Mouse (Mus musculus): ENCODE measurements around the gene Slc7a11. TPM values are rescaled to one million over a fixed set of nuclear protein-coding genes. Genes with fewer than 3 reads are reported as not detected.

The Slc7a11 gene
- polyA plus RNA-seq, 1 experiment from 2014 or later, result 2.7 TPM

DNA sequence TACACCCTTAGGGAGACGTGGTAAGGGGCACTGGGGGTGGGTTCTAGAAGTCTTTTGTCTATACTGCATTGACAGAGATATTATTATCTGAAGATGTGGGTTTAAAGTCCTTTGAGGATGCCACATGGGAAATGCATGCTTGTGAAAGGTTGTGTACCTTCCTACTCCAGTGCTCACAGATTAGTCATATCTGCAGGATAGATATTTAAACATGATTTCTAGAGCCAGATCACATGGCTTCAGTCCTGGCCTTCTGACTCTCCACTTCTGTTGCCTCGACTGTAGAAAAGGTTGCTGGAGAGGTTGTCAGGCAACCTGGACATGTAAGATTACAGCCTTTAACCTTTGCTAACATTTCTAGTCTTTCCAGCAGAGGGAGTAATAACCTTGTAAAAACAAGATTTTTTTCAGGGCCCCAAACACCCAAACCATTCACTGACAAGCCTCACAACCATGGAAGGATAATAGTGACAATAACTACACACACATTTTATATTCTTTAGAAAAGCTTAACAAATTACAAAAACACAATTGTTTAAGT lies 180.8 kb downstream of the Slc7a11 start:
- no peak overlapping the region for H3K4me3 ChIP-seq (ENCODE audit: low read depth, low read length)
- no peak for ATAC-seq
- no peak overlapping the region for H3K9ac ChIP-seq (ENCODE audit: low read depth, low read length)
- no peaks in the 10 kb centered on the region for H3K36me3 ChIP-seq (ENCODE audit: control insufficient read depth, insufficient read depth, low read length)
- no peaks in the 10 kb centered on the region for H3K9me3 ChIP-seq (replicated peaks; ENCODE audit: control insufficient read depth, low read length, poor library complexity, severe bottlenecking)
- H3K4me1 ChIP-seq (ENCODE audit: control insufficient read depth, insufficient read depth, low read length), result no peaks in the 10 kb centered on the region
- WGBS, result 51% methylated on average over 2 of the region's 2 CpGs
- no peak overlapping the region for H3K27ac ChIP-seq (ENCODE audit: low read length)
- H3K4me2 ChIP-seq (ENCODE audit: low read length), result no peak overlapping the region
- no peaks in the 10 kb centered on the region for H3K27me3 ChIP-seq (ENCODE audit: control insufficient read depth, insufficient read depth, low read depth, low read length)

DNA sequence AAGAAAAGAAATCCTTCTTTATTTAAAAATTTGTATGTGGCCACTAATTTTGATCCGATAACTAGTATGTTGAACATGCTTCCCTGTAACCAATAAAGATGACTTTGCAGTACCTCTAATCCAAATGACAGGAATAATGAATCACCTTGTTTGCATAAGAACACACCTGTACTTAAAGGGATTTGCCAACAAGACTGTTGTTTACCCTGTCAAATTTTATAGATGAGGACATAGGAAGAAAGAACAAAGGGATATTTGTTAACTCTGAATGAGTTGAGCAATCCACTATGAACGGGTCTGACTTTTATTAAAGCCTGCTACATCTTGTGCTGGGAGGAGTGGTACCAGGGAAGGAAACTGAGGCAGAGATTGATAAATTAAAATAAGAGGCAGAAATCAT lies 181.3 kb downstream of the Slc7a11 start:
- Histone ChIP-seq H3K4me3 (ENCODE audit: low read depth, low read length) (no peak overlapping the region), H3K27ac (ENCODE audit: low read length) (no peak overlapping the region), H3K27me3 (ENCODE audit: control insufficient read depth, insufficient read depth, low read depth, low read length) (no peaks in the 10 kb centered on the region), H3K4me2 (ENCODE audit: low read length) (no peak overlapping the region), H3K9me3 (replicated peaks; ENCODE audit: control insufficient read depth, low read length, poor library complexity, severe bottlenecking) (no peaks in the 10 kb centered on the region), H3K4me1 (ENCODE audit: control insufficient read depth, insufficient read depth, low read length) (no peaks in the 10 kb centered on the region), H3K36me3 (ENCODE audit: control insufficient read depth, insufficient read depth, low read length) (no peaks in the 10 kb centered on the region), H3K9ac (ENCODE audit: low read depth, low read length) (no peak overlapping the region)
- ATAC-seq, result no peak
- 80% methylated on average over 2 of the region's 2 CpGs for WGBS

DNA sequence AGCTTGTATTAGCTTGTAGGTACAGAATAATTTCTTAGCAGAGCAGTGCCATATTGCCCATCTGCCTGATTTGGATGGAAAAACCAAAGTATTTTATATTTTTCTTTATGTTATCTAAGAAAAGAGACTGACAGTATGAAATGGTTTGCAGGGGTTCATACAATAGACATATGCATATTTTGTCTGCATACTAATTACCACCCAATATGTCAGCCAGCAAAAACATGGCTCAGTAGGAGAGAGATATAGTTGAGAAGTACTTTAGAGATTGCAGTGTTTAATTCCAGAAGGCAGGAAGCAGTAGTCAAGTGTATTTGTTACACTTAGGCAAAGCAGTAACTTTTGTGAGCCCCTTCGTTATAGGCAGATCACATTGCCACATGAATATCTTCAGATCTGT lies 182.7 kb downstream of the Slc7a11 start:
- 97% methylated on average over 1 of the region's 1 CpGs for WGBS
- Histone ChIP-seq H3K4me1 (ENCODE audit: control insufficient read depth, insufficient read depth, low read length) (no peaks in the 10 kb centered on the region), H3K36me3 (ENCODE audit: control insufficient read depth, insufficient read depth, low read length) (no peaks in the 10 kb centered on the region), H3K9ac (ENCODE audit: low read depth, low read length) (no peak overlapping the region), H3K9me3 (replicated peaks; ENCODE audit: control insufficient read depth, low read length, poor library complexity, severe bottlenecking) (no peaks in the 10 kb centered on the region), H3K4me3 (ENCODE audit: low read depth, low read length) (no peak overlapping the region), H3K27me3 (ENCODE audit: control insufficient read depth, insufficient read depth, low read depth, low read length) (no peaks in the 10 kb centered on the region), H3K4me2 (ENCODE audit: low read length) (no peak overlapping the region), H3K27ac (ENCODE audit: low read length) (no peak overlapping the region)
- no peak for ATAC-seq

DNA sequence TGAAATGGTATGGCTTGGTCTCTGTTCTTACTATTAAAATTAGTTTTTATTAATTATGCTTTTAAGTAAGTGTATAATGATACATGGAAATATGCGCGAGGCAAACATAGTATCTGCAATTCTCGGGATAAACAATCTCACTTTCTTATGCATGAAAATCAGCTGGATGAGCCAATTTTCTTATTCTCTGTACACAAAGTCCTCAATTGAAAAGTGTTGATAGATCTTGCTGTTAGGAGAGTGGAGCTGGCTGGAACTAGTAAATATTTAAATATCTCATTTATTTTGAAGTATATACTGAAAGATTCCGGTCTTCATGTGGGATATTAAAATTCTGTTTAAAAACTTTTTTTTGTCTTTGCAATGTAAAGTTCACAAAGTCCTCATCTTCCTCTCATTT lies 184.6 kb downstream of the Slc7a11 start:
- Histone ChIP-seq H3K9ac (ENCODE audit: low read depth, low read length) (no peak overlapping the region), H3K4me3 (ENCODE audit: low read depth, low read length) (no peak overlapping the region), H3K9me3 (replicated peaks; ENCODE audit: control insufficient read depth, low read length, poor library complexity, severe bottlenecking) (no peaks in the 10 kb centered on the region), H3K4me2 (ENCODE audit: low read length) (no peak overlapping the region), H3K4me1 (ENCODE audit: control insufficient read depth, insufficient read depth, low read length) (no peaks in the 10 kb centered on the region), H3K36me3 (ENCODE audit: control insufficient read depth, insufficient read depth, low read length) (no peaks in the 10 kb centered on the region), H3K27ac (ENCODE audit: low read length) (no peak overlapping the region), H3K27me3 (ENCODE audit: control insufficient read depth, insufficient read depth, low read depth, low read length) (no peaks in the 10 kb centered on the region)
- ATAC-seq, result no peak
- 81% methylated on average over 4 of the region's 4 CpGs for WGBS

DNA sequence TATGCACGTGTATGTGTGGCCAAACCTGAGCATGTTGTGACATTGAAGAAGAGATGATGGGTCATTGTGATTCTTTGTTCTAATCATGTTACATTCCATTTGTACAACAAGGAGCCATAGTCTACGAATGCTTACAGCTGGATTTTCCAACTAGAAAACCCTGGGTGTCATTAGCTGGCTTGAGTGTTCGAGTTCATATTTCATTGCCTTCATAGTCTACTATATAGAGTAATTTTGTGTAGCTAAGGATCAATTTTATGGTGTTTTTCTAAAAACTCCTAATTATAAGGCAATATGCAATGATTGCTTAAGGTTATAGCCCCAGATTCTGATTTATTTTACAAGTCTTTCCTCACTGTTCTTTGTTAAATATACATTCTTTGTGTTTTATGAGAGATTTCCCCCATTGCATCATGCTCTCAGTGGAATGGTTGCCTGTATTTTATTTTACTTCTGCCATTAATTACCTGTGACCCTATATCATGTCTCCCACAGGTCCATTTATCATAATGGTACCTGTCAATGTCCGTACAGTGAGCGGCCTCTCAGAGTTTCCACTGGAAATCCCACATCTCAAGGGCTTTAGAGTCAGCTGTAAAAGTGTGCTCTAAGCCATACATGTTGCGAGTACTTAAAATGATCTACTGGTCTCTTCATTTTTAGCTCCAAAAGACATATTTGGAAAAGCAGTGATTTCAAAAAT lies 193.7 kb downstream of the Slc7a11 start:
- Histone ChIP-seq H3K27me3 (ENCODE audit: control insufficient read depth, insufficient read depth, low read depth, low read length) (no peaks in the 10 kb centered on the region), H3K4me1 (ENCODE audit: control insufficient read depth, insufficient read depth, low read length) (no peaks in the 10 kb centered on the region), H3K4me2 (ENCODE audit: low read length) (no peak overlapping the region), H3K27ac (ENCODE audit: low read length) (no peak overlapping the region), H3K9ac (ENCODE audit: low read depth, low read length) (no peak overlapping the region), H3K36me3 (ENCODE audit: control insufficient read depth, insufficient read depth, low read length) (no peaks in the 10 kb centered on the region), H3K4me3 (ENCODE audit: low read depth, low read length) (no peak overlapping the region), H3K9me3 (replicated peaks; ENCODE audit: control insufficient read depth, low read length, poor library complexity, severe bottlenecking) (no peaks in the 10 kb centered on the region)
- no peak for ATAC-seq
- WGBS, result 93% methylated on average over 6 of the region's 6 CpGs

DNA sequence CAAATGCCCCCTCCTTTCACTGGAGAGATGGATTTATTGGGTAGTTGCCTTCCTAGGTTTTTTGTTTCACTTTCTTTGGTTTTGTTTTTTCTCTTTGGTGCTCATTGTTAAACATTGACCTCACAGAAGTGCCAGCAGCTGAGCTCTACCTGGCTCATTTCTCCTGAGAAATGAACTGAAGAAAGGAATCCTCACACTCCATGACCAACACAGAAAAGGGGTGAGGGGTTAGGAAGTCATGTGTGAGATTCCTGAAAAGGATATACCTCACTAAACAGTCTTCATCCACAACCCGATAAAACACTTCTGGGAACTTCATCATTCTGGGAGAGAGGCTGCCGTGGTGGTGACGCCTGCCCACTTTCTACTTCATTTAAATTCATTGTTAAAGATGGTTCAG lies 207.4 kb downstream of the Slc7a11 start:
- Histone ChIP-seq H3K4me1 (ENCODE audit: control insufficient read depth, insufficient read depth, low read length) (no peaks in the 10 kb centered on the region), H3K36me3 (ENCODE audit: control insufficient read depth, insufficient read depth, low read length) (no peaks in the 10 kb centered on the region), H3K4me3 (ENCODE audit: low read depth, low read length) (no peak overlapping the region), H3K4me2 (ENCODE audit: low read length) (no peak overlapping the region), H3K9me3 (replicated peaks; ENCODE audit: control insufficient read depth, low read length, poor library complexity, severe bottlenecking) (no peaks in the 10 kb centered on the region), H3K27me3 (ENCODE audit: control insufficient read depth, insufficient read depth, low read depth, low read length) (no peaks in the 10 kb centered on the region), H3K27ac (ENCODE audit: low read length) (no peak overlapping the region), H3K9ac (ENCODE audit: low read depth, low read length) (no peak overlapping the region)
- no peak for ATAC-seq
- WGBS, result 71% methylated on average over 3 of the region's 3 CpGs

DNA sequence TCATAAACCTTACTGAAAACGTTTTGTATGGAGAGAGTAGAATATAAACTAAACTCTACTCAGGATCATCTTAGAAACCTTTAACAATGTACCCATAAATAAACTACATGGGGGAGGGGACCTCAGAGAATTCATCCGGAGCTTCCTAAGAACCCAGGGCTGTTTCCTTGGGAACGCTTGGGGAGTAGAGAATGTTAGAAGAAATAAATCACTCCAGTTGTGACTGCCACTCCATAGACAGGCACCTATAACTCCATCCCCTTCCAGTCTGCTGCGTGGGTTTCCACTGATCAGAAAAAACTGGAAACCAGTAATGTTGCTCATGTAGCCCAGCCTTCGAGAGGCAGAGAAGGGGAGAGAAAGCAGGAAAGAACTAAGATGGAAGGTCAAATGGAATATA lies 210.3 kb downstream of the Slc7a11 start:
- ATAC-seq, result no peak
- Histone ChIP-seq H3K4me2 (ENCODE audit: low read length) (no peak overlapping the region), H3K9ac (ENCODE audit: low read depth, low read length) (no peak overlapping the region), H3K27me3 (ENCODE audit: control insufficient read depth, insufficient read depth, low read depth, low read length) (no peaks in the 10 kb centered on the region), H3K9me3 (replicated peaks; ENCODE audit: control insufficient read depth, low read length, poor library complexity, severe bottlenecking) (no peaks in the 10 kb centered on the region), H3K4me3 (ENCODE audit: low read depth, low read length) (no peak overlapping the region), H3K36me3 (ENCODE audit: control insufficient read depth, insufficient read depth, low read length) (no peaks in the 10 kb centered on the region), H3K27ac (ENCODE audit: low read length) (no peak overlapping the region), H3K4me1 (ENCODE audit: control insufficient read depth, insufficient read depth, low read length) (no peaks in the 10 kb centered on the region)
- 47% methylated on average over 5 of the region's 5 CpGs for WGBS

DNA sequence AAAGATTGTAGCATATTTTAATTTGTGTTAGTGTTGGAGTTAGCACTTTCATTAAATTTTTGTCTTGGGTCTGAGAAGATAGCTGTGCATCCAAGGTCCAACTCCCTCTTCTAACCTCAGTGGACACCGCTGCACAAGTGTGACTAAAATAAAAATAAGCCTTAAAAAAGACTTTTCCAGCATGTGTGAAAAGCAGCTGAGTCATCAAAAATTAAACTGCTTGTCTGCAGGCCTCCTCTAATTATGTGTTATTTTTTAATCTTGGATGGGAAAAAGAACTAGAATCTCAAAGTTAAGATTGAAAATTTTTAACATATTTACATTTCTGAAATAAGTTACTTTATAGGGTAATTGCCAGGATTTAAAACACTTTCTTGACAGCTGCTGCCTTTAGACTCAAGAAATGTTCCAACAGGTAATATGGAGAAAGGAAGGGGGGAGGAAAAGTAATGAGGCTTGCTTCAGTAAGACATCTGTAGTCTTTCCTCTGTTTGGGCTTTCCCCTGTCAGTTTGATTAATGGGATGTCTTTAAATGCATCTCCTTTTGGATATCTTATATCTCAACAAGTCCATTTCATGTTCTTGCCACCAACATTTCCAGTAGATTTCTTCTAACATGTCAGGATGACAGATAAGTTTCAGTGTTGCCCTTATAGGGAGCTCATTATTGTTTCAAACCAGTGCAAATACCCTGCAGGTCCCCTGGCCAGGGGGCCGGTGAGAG lies 218.9 kb downstream of the Slc7a11 start:
- no peaks in the 10 kb centered on the region for H3K9me3 ChIP-seq (replicated peaks; ENCODE audit: control insufficient read depth, low read length, poor library complexity, severe bottlenecking)
- whole genome bisulfite sequencing, result 91% methylated on average over 2 of the region's 2 CpGs
- no peak overlapping the region for H3K9ac ChIP-seq (ENCODE audit: low read depth, low read length)
- no peak overlapping the region for H3K27ac ChIP-seq (ENCODE audit: low read length)
- no peaks in the 10 kb centered on the region for H3K27me3 ChIP-seq (ENCODE audit: control insufficient read depth, insufficient read depth, low read depth, low read length)
- H3K36me3 ChIP-seq (ENCODE audit: control insufficient read depth, insufficient read depth, low read length), result no peaks in the 10 kb centered on the region
- no peak overlapping the region for H3K4me3 ChIP-seq (ENCODE audit: low read depth, low read length)
- no peaks in the 10 kb centered on the region for H3K4me1 ChIP-seq (ENCODE audit: control insufficient read depth, insufficient read depth, low read length)
- no peak for ATAC-seq
- H3K4me2 ChIP-seq (ENCODE audit: low read length), result no peak overlapping the region

DNA sequence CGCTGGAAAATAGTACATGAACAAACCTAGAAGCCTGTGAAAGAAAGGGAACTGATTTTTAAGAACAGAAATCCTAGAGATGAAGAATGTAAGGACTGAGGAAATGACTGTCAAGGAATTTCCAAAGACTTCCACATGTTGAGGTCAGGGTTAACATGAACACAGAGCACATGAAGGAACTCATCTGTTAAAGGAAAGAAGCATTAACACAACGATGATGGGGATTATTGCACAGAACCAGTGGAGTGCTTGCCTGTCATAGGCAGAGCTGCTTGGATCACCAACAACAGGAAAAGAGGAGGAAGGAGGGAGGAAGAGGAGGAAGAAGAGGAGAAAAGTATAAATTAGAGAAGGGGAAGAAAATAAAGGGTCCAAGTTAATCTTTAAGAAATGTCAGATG lies 223.0 kb downstream of the Slc7a11 start:
- Histone ChIP-seq H3K27me3 (ENCODE audit: control insufficient read depth, insufficient read depth, low read depth, low read length) (no peaks in the 10 kb centered on the region), H3K27ac (ENCODE audit: low read length) (no peak overlapping the region), H3K4me3 (ENCODE audit: low read depth, low read length) (no peak overlapping the region), H3K4me2 (ENCODE audit: low read length) (no peak overlapping the region), H3K9me3 (replicated peaks; ENCODE audit: control insufficient read depth, low read length, poor library complexity, severe bottlenecking) (no peaks in the 10 kb centered on the region), H3K9ac (ENCODE audit: low read depth, low read length) (no peak overlapping the region), H3K36me3 (ENCODE audit: control insufficient read depth, insufficient read depth, low read length) (no peaks in the 10 kb centered on the region), H3K4me1 (ENCODE audit: control insufficient read depth, insufficient read depth, low read length) (no peaks in the 10 kb centered on the region)
- no peak for ATAC-seq
- 78% methylated on average over 2 of the region's 2 CpGs for WGBS
